Mouse (Mus musculus): Measurements from ENCODE around the gene Washc3.

Washc3 gene

GRCm38 (mm10) chr10:88255556-88255955 lies 54.7 kb downstream of the Washc3 start:
- DNase-seq (ENCODE audit: low read depth, low spot score) = no peak

GRCm38 (mm10) chr10:88260309-88260708 lies 59.4 kb downstream of the Washc3 start:
- no peak for DNase-seq (ENCODE audit: low read depth, low spot score)

GRCm38 (mm10) chr10:88261186-88261585 lies 60.3 kb downstream of the Washc3 start:
- no peak for DNase-seq (ENCODE audit: low read depth, low spot score)

- no peak for DNase-seq (ENCODE audit: low read depth, low spot score)
Measured at GRCm38 (mm10) chr10:88263383-88263782, 62.5 kb downstream of the Washc3 start.

GRCm38 (mm10) chr10:88274045-88274444 lies 73.2 kb downstream of the Washc3 start:
- no peak for DNase-seq (ENCODE audit: low read depth, low spot score)

GRCm38 (mm10) chr10:88281699-88282098 lies 80.8 kb downstream of the Washc3 start:
- no peak for DNase-seq (ENCODE audit: low read depth, low spot score)

GRCm38 (mm10) chr10:88284343-88284990 lies 83.6 kb downstream of the Washc3 start:
- DNase-seq (ENCODE audit: low read depth, low spot score) = no peak

GRCm38 (mm10) chr10:88287261-88287660 lies 86.4 kb downstream of the Washc3 start:
- no peak for DNase-seq (ENCODE audit: low read depth, low spot score)

GRCm38 (mm10) chr10:88288061-88288460 lies 87.2 kb downstream of the Washc3 start:
- no peak for DNase-seq (ENCODE audit: low read depth, low spot score)

- DNase-seq (ENCODE audit: low read depth, low spot score) = no peak
Measured at GRCm38 (mm10) chr10:88295091-88295490, 94.2 kb downstream of the Washc3 start.
